Mouse (Mus musculus): ENCODE data around the gene Gm42688. TPM values are rescaled to one million over a fixed set of nuclear protein-coding genes. Genes with fewer than 3 reads are reported as not detected.
A peak's percentile ranks its signal among the peaks of the same experiment; 100 is the strongest.

Gm42688 gene
- total RNA-seq (2021): 10 to 100 TPM in 1 of 2 experiments, 1 to 10 TPM in 1; 9.7 to 11.3 TPM

DNA sequence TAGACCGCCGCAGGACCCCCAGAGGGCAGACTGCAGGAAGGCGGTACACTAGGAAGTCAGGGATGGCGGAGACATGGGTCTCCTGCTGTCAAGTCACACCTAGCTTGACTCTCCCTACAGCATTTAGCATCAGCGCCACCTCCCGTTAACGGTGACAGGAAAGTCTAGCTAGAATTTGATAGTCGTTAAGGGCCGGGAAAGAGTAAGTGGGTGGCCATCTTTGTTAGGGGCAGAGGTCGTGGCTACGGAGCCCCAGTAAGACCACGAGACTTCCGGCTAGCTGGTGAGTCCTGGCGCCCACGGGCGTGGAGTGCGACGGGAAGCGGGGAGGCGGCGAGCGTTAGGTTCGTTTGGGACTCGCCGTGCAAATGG is at the start of gene Gm42688, which contains the start of gene Ccdc142:
Gm42688 (plus strand) TSS at position 302 of the 372 bp plus-strand sequence.
Ccdc142 (plus strand) TSS at position 286 of the 372 bp plus-strand sequence.
- intact Hi-C loops (cut with DNase I): loop anchor here (5.0 kb wide), 1 partner anchor 104 kb away; no protein-coding TSS in a partner anchor
- peak; percentile 88 for DNase-seq

DNA sequence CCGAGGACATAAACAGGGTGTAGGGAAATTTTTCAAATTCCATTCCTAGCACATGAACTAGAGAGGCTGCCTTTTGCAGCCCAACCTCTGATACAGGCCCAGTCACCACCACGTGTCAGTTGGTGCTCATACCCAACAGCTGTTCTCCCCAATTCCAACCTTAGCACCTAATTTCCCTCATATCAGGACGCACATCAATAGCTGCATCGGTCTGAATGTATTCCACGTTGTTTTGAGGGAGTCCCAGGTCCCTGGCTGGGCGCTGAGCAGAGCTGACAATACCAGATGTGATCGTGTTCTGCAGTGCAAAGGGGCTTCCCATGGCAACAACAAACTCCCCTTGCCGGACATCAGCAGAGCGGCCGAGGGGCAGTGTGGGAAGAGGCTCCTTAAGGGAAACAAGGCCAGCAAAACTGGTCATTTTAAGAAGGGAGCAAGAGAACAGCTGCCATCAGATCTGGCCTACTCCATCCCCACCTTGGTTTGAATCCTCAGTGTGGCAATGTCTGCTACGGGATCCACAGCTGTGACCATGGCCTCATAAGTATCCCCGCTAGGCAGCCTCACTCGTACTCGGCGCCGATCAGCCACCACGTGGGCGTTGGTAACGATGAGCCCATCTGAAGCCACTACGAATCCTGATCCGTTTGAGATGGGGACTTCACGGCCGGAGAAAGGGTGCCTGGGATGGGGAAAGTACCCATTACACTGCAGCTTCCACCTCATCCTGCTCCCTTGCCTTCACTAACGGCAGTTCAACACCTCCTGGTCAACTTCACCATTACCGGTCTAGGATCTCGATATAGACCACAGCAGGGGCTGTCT is 48.1 kb upstream of the Gm42688 start:
- intact Hi-C loops (cut with DNase I): loop anchor here (10.0 kb wide), 1 partner anchor 59 kb away; no protein-coding TSS in a partner anchor
- no peak for DNase-seq

DNA sequence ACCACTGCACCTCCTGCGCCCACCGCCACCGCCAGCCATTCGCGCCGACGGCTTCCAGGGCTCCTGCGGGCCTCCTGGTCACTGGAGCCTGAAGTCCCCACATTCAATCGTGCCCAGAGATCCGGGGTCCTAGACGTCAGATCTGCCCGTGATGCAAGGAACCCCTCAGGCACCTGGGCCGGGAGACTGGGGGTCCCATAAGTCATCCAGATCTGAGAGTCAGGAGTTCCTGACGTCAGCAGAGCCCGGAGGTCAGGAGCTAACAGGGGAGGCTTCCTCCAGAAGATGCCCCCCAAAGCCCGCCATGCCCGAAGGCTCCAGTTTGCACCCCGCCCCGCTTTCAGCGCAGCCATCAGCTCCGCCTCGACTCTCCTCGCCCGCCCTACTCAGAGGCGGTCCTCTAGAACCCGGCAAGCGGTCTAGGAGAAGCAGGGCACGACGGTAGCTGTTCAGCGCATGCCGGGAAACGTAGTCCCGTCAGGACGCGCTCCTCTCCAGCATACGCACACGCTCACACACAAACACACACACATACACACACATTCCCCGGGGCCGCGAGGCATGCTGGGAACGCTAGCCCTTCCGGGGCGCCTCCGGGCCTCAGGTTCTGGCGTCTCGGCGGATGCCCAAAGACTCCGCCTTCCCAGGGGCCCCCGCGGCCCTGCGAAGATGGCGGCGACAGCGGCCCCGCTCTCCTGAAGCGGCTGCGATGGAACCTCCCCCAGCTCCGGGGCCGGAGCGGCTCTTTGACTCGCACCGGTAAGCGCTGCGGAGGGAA is 47.2 kb upstream of the Gm42688 start, which contains the start of gene Aup1:
Aup1 (plus strand) TSS at position 448 of the 778 bp plus-strand sequence.
- peak; percentile 95 for DNase-seq
- intact Hi-C loops (cut with DNase I): loop anchor here (10.0 kb wide), 1 partner anchor 59 kb away; no protein-coding TSS in a partner anchor

DNA sequence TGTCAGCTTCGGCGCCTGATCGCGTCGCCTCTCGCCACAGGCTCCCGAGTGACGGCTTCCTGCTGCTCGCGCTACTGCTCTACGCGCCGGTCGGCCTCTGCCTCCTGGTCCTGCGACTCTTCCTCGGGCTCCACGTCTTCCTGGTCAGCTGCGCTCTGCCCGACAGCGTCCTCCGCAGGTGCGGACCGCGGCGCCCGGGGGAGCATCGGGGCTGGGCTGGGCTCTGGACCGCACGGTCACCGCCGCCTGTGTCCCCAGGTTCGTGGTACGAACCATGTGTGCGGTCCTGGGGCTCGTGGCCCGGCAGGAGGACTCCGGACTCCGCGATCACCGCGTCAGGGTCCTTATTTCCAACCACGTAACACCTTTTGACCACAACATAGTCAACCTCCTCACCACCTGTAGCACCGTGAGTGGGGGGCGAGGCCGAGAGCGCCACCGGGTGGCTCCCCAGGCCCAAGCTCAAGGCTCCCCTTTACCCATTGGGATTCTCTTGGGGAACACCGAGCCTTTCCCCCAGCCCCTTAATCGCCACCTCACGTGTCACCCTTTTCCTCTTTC is 46.5 kb upstream of the Gm42688 start, which contains the start of gene Htra2:
Htra2 (minus strand) TSS at position 403 of the 561 bp plus-strand sequence.
- intact Hi-C loops (cut with DNase I): loop anchor here (10.0 kb wide), 1 partner anchor 60 kb away; no protein-coding TSS in a partner anchor
- DNase-seq: peak; percentile 50

DNA sequence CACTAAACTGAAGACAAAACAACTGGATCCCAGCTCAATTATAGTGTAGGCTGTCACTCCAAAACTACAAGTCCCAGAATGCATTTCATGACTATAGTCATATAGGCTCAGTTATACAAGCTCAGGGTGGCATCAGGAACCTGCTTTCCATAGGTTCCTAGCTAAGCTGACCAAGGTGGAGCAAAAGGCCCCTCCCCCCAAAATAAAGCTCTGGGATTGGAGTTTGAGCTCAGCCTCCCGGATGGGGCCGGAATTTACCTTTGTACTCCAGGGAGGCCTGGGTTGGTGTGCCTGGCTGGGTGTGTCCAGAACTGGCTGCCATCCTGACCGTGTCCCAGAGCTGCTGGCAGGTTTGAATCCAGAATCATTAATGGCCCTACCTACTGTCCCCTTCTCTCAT is 43.6 kb upstream of the Gm42688 start, which contains the start of gene Dqx1:
Dqx1 (plus strand) TSS at position 55 of the 400 bp plus-strand sequence.
- intact Hi-C loops (cut with DNase I): loop anchor here (10.0 kb wide), 1 partner anchor 63 kb away; no protein-coding TSS in a partner anchor

DNA sequence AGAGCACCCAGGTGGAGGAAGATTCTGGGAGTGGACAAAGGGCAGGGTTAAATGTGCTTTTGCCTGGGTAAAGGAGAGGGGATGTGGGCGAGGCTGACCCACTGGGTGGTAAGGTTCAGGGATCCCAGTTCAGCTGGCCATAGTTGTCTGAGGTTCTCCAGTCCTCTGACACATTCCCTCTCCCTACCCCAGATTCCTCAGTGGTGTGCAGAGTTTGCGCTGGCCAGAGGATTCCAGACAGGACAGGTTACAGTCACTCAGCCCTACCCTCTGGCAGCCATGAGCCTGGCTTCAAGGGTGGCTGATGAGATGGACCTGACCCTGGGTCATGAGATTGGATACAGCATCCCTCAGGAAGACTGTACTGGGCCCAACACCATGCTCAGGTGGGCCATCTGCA is 42.7 kb upstream of the Gm42688 start:
- no peak for DNase-seq
- intact Hi-C loops (cut with DNase I): loop anchor here (10.0 kb wide), 1 partner anchor 64 kb away; no protein-coding TSS in a partner anchor

More for the DNA sequence above, 43.6 kb upstream of the Gm42688 start, which contains the start of gene Dqx1:
- DNase-seq: no peak

DNA sequence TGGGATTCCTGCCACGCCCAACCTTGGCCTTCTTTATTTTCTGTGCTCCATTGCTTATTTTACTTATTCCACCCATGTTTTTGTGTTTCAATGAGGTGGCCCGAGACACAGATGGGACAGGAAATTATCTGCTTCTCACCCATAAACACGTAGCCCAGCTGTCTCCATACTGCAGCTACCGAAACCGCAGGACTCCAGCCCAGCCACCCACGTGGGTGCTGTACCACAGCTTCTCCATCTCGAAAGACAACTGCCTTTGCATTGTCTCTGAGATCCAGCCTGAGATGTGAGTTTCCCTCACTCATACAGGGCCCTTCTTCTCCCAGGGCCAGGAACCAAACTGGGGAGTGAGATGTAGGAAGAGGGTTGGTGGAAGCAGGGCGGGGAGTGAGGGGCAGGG is 35.4 kb upstream of the Gm42688 start:
- DNase-seq: no peak
- intact Hi-C loops (cut with DNase I): no loop called here

DNA sequence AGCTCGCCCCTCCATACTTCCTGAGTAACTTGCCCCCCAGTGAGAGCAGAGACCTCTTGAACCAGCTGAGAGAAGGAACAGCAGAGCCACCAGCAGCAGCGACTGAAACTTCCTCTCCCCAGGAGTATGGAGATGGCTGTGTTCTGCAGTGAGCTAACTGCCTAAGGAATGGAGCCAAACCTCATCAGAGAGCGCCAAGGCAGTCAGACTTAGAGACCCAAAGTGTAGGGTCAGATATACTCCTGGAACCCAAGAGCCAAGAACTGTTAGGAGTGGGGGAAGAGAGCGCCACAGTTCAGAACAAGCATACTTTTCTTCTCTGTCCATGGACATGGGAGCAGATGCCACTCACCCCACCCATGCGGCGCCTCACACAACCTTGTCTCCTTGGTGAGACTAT is 35.0 kb upstream of the Gm42688 start:
- intact Hi-C loops (cut with DNase I): no loop called here
- DNase-seq: no peak

DNA sequence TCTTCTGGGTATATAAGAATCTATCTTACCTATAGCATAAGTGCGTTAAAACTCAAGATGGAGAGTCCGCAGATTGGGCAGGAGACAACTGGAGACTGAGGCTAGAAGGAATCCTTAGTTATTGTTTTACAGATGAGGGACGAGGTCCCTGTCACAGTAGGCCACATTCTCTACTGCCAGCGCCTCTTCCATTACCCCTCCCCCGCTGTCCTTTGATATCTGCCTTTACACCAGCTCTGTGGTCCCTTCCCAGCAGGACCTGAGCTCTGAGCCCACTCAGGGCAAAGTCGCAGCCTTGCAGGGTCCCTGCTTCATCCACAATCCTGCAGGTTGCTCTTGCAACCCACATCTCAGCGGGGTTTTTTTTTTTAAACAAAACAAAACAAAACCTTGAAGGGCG is 33.2 kb upstream of the Gm42688 start:
- DNase-seq: no peak
- intact Hi-C loops (cut with DNase I): no loop called here

DNA sequence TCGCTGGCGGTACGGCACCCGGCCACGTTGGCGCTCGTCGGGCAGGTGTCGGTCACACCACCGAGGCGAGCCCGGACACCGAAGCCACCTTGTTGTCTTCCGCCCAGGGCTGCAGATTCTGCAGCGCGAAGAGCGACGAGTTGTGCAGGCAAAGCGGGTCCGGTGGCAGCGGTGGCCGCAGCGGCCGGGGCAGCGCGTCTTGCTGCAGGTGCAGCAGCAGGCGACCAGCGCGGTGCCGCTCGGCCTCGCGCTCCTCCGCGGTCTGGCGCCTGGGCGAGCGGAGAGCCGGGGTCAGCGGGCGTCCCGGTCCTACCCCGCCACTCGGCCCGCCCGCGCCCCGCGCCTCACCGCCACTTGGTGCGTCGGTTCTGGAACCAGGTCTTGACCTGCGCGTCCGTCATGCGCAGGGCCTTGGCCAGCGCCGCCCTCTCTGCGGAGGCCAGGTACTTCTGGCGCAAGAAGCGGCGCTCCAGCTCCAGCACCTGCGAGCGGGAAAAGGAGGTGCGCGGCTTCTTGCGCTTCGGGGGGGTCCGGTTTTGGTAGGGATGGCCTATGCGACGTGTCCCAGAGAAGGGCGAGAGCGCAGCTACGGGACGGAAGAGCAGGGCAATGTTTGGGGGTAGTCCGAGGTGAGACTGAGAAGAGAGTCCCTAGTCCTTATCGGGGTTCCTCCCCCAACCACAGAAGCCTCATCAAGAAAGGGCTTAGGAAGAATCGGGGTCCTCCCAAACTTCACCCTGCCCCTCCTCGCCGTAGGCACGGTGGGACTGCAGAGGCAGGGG is 32.5 kb upstream of the Gm42688 start:
- intact Hi-C loops (cut with DNase I): no loop called here
- no peak for DNase-seq

DNA sequence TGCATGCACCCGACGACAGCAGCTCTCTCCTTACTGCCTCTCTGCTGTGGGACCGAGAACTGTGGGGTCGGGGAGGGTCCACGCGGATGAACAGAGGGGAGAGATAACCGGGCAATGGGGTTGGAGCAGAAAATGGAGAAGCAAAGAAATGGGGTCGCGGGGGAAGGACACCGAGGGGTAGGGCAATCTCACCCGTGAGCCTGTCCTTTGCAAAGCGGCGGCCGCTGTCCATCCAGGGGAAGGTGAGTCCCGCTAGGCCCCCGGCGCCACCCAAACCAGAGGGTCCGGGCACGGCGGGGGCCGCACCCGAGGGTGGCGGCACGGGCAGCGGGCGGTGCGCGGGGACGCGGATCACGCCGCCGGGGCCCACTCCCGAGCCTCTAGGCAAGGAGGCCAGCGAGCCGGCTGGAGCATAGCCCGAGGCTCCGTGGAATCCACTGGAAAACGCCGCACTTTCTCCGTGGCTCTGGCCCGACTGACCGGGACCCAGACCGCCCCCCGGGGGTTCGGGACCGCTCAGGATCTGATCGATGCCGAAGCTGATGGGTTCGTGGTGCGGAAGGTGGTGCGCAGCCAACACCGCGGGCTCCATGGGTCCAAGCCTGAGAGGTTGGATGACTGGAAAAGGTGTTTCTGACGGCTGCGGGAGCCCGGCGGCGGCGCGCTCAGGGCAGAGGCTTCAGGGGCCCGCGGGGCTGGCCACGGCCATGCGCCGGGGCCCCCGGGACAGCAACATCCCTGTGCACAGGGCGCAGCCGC is 31.8 kb upstream of the Gm42688 start:
- DNase-seq: no peak
- intact Hi-C loops (cut with DNase I): no loop called here

DNA sequence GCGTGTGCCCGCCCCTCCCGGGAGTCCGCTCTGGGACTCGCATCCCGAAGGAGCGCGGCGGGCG is 31.3 kb upstream of the Gm42688 start, which contains the start of gene Tlx2:
Tlx2 (minus strand) TSS at position 47 of the 64 bp plus-strand sequence.
- intact Hi-C loops (cut with DNase I): no loop called here

DNA sequence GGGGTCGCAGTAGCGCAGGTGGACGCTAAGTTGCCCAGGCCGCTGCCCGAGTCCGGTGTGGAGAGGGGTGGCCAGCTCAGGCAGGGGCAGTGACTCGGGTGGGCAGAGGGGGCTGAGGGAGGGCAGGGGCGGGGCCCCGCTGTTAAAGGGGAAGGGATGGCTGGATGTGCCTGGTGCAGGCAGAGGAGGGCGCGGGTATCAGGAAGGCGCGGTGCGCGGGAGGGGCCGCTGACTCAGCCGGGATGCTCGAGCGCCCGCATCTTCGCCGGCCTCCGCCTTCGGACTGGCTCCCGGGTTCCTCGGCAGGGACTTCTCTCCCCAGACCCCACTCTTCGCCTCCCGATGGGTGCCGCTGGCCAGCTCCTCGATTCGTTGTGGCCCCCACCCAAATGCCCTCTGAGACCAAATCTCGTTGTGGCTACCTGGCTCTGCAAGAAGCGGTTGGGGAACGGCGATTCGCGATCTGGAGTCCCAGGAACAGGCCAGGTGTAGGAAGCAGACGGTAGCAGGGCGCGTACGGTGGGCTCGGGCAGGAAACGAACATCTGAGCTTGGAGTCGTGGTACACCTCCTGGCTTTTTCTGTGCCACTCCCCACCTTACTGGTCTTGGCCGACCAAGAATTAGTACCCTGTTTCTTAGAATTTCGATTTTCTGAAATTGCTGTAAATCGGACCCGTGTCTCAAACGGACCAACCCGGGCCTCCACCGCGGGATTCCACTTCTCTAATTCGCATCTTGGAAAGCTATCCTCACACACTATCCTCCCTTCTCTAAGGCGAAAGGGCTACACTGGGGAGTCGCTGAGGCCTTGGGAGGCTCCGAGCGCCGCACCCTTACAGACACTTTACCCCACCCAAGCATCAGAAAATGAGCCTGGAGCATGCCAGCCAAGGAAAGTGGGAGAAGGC is 30.9 kb upstream of the Gm42688 start:
- intact Hi-C loops (cut with DNase I): no loop called here
- no peak for DNase-seq

More for the DNA sequence above, 31.3 kb upstream of the Gm42688 start, which contains the start of gene Tlx2:
- no peak for DNase-seq

DNA sequence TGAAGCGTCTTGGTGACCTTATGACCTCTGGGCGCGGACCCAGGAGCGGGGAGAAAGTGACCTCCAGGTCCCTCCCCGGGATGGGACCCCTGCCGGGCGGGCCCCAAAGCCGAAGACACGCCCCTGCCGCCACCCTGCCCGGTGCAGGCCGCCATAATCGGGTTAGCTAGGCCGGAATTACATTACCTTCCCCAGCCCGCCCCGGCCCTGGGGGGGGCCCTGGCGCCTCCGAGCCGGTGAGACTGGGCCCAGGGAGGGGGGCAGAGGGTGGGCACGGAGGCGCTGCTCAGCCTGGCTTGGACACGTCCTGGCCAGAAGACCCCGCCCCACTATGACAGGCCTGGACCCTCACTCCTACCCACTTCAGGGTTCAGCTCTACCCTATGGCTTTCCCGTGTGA is 30.2 kb upstream of the Gm42688 start:
- no peak for DNase-seq
- intact Hi-C loops (cut with DNase I): no loop called here

DNA sequence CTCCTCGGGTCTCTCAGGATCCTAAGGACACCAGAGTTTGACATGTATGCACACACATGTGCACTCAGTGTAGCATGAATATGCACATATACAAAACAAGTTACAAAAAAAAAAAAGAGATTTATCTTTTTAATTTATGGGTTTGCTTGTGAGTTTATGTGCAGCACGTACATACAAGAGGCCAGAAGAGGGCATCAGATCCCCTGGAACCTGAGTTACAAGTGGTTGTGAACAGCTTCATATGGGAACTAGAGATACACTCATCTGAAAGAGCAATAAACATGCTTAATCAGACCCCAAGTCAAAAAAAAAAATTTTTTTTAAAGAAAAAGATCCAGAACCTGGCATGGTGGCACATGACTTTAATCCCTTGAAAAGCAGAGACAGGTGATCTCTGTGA is 26.4 kb upstream of the Gm42688 start:
- intact Hi-C loops (cut with DNase I): no loop called here
- no peak for DNase-seq

DNA sequence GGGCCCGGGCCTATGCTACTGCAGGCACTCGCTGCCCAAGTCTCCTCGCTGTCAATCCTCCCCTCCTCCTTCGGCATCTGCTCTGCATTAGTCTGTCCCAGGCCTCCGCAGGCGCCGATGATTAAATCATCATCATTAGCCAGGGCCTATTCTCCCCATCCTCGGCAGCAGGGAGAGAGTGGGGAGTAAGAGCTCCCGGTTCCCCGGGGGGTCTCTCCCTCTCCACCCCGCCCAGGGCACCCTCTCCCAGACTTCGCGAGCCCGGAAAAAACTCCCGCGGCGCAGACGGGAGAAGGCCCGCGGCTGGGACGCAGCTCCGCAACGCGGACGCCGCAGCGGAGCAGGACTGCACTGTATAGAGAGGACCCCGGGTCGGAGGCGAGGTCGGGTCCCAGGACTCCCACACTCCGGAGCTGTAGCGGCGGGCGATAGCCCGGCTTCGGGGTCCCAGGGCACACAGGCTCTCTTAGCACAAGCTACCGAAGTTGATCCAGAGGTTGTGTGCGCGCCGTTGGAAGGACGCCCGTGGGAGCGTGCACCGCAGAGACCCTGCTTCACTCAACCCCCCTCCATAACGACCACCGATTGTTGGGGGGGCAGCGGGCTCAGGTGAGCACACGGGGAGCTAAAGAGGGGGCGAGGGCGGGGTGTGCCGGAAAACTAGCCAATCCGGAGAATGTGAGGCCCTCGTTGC is 23.6 kb upstream of the Gm42688 start, which contains the start of gene Pcgf1:
Pcgf1 (plus strand) TSS at position 240 of the 694 bp plus-strand sequence.
- no peak for DNase-seq
- intact Hi-C loops (cut with DNase I): no loop called here

DNA sequence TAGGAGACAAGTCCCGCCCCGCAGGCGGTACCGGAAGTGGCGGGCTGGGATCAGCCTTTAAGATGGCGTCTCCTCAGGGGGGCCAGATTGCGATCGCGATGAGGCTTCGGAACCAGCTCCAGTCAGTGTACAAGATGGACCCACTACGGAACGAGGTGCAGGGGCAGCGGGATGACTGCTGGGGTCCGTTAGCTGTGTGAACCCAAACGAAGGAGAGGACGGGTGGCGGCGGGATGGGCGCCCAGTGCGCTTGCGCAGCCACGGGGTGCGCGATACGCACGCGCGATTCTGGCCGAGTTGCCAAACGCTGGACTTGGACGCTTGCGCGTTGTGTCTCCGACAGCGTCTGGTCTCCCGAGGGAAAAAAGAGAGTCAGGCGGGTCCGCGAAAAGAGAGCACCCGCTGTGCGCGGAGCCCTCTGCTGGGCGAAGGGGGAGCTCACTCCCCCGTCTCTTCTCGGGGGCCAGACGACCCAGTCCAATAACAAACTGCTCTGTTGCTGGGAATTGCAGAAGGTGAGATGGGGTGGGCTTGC is 23.0 kb upstream of the Gm42688 start:
- intact Hi-C loops (cut with DNase I): no loop called here
- DNase-seq: peak; percentile 100

DNA sequence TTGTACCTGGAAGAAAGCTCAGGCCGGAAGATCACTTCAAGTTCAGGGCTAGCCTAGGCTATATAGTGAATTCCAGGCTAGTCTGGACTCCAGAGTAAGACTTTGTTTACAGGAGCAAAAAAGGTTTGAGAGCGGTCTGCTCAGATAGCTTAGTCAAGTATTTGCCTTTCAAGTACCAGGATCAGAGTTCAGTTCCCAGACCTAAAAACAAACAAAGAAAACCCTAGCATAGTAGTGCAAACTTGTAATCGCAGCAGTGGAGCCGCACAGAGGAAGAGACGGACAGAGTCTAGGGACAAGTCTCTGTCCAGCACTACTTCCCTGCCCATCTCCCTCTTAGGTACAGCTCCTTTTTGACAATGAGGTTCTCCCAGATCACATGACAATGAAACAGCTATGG is 21.2 kb upstream of the Gm42688 start:
- intact Hi-C loops (cut with DNase I): no loop called here
- DNase-seq: no peak
